Comparison of ENCODE assay signal across 36 mouse cellular contexts in genomic region chr2:70421144-70421874, GRCm38 (mm10). TPM values are rescaled to one million over a fixed set of nuclear protein-coding genes. Genes with fewer than 3 reads are reported as not detected.
DNase-seq lines count a peak whose midpoint lies in the region; ATAC-seq and TF ChIP-seq lines count a peak whose summit lies in the region.
"Had no signal": no experiment of that assay in that cellular context is flagged by ENCODE, and none has a peak within 500 bp of the region (broad histone marks: within the 10 kb centered on the region; RNA-seq: fewer than 3 reads in every experiment).

No protein-coding gene starts in this region.

- no peaks in the 10 kb centered on the region for H3K4me1 ChIP-seq in forebrain, postnatal 0 days (ENCODE audit: insufficient read depth)
- no peaks in the 10 kb centered on the region for H3K4me1 ChIP-seq in forebrain, embryonic 13.5 days
- no peaks in the 10 kb centered on the region for H3K4me1 ChIP-seq in intestine, postnatal 0 days (replicated peaks; ENCODE audit: control insufficient read depth, insufficient read depth, low read length)
- H3K4me1 ChIP-seq in intestine, embryonic 16.5 days (ENCODE audit: control insufficient read depth, insufficient read depth, low read length): no peaks in the 10 kb centered on the region
- peaks cover 8% of the 10 kb centered on the region; the same call in 1 of the 2 replicates for H3K4me1 ChIP-seq in lung, embryonic 16.5 days (replicated peaks; ENCODE audit: control insufficient read depth, insufficient read depth, low read length)
- H3K4me1 ChIP-seq in lung, adult 2 months (ENCODE audit: control insufficient read depth, insufficient read depth, low read length): no peaks in the 10 kb centered on the region
- 0 out of 2 replicates have a peak, but pooled peaks cover 4% of the 10 kb centered on the region for H3K4me1 ChIP-seq in limb, embryonic 10.5 days
- H3K4me1 ChIP-seq: embryonic facial prominence, embryonic 10.5 days; embryonic facial prominence, embryonic 15.5 days; forebrain, embryonic 12.5 days; limb, embryonic 13.5 days; megakaryocyte, embryonic 14.5 days; midbrain, embryonic 13.5 days; stomach, embryonic 15.5 days had no signal

- no peak overlapping the region for H3K27ac ChIP-seq in forebrain, postnatal 0 days (ENCODE audit: low read depth, low read length)
- H3K27ac ChIP-seq in forebrain, embryonic 13.5 days: no peak overlapping the region
- no peak overlapping the region for H3K27ac ChIP-seq in intestine, postnatal 0 days (ENCODE audit: low read depth, low read length)
- no peak overlapping the region for H3K27ac ChIP-seq in intestine, embryonic 16.5 days (ENCODE audit: low read length)
- no peak overlapping the region for H3K27ac ChIP-seq in lung, embryonic 16.5 days (ENCODE audit: low read length)
- no peak overlapping the region for H3K27ac ChIP-seq in limb, embryonic 10.5 days
- H3K27ac ChIP-seq: embryonic facial prominence, embryonic 10.5 days; embryonic facial prominence, embryonic 15.5 days; forebrain, embryonic 12.5 days; heart, embryonic 13.5 days; layer of hippocampus, adult 2 months; left cerebral cortex, adult 2 months; limb, embryonic 13.5 days; liver, embryonic 14.5 days; midbrain, embryonic 13.5 days; stomach, embryonic 15.5 days had no signal

- H3K36me3 ChIP-seq in forebrain, postnatal 0 days (ENCODE audit: insufficient read depth): no peaks in the 10 kb centered on the region
- no peaks in the 10 kb centered on the region for H3K36me3 ChIP-seq in forebrain, embryonic 13.5 days (ENCODE audit: poor library complexity, severe bottlenecking)
- H3K36me3 ChIP-seq in intestine, postnatal 0 days (ENCODE audit: control insufficient read depth, insufficient read depth): no peaks in the 10 kb centered on the region
- H3K36me3 ChIP-seq in intestine, embryonic 16.5 days (ENCODE audit: control insufficient read depth, insufficient read depth, low read length): no peaks in the 10 kb centered on the region
- H3K36me3 ChIP-seq in lung, embryonic 16.5 days (ENCODE audit: control insufficient read depth, insufficient read depth, low read length): no peaks in the 10 kb centered on the region
- H3K36me3 ChIP-seq in limb, embryonic 10.5 days: no peaks in the 10 kb centered on the region
- H3K36me3 ChIP-seq: embryonic facial prominence, embryonic 10.5 days; embryonic facial prominence, embryonic 15.5 days; forebrain, embryonic 12.5 days; heart, embryonic 13.5 days; limb, embryonic 13.5 days; midbrain, embryonic 13.5 days; stomach, embryonic 15.5 days had no signal

- H3K4me3 ChIP-seq in forebrain, postnatal 0 days (ENCODE audit: low read depth, low read length): no peak overlapping the region
- H3K4me3 ChIP-seq in forebrain, embryonic 13.5 days: no peak overlapping the region
- H3K4me3 ChIP-seq in intestine, postnatal 0 days (ENCODE audit: low read depth, low read length): no peak overlapping the region
- H3K4me3 ChIP-seq in intestine, embryonic 16.5 days (ENCODE audit: low read length): no peak overlapping the region
- H3K4me3 ChIP-seq in lung, embryonic 16.5 days (ENCODE audit: low read length): no peak overlapping the region
- H3K4me3 ChIP-seq in lung, adult 2 months (replicated peaks; ENCODE audit: extremely low read depth, low read depth, low read length): no peak overlapping the region
- no peak overlapping the region for H3K4me3 ChIP-seq in limb, embryonic 10.5 days
- H3K4me3 ChIP-seq: embryonic facial prominence, embryonic 10.5 days; embryonic facial prominence, embryonic 15.5 days; forebrain, embryonic 12.5 days; heart, embryonic 13.5 days; layer of hippocampus, adult 2 months; left cerebral cortex, adult 2 months; limb, embryonic 13.5 days; megakaryocyte, embryonic 14.5 days; midbrain, embryonic 13.5 days; stomach, embryonic 15.5 days had no signal

- TF ChIP-seq CTCF in forebrain, postnatal 0 days (IDR thresholded peaks at IDR 0.05; ENCODE audit: low read depth): no peak
- TF ChIP-seq CTCF in intestine, postnatal 0 days (IDR thresholded peaks at IDR 0.05; ENCODE audit: low read depth): peak; percentile 35
- TF ChIP-seq CTCF in lung, adult 2 months (IDR thresholded peaks at IDR 0.05; ENCODE audit: insufficient read depth, low read length): no peak

- H3K27me3 ChIP-seq in forebrain, postnatal 0 days (ENCODE audit: insufficient read depth, low read length): no peaks in the 10 kb centered on the region
- no peaks in the 10 kb centered on the region for H3K27me3 ChIP-seq in forebrain, embryonic 13.5 days
- H3K27me3 ChIP-seq in intestine, postnatal 0 days (replicated peaks; ENCODE audit: control insufficient read depth, insufficient read depth, low read length): no peaks in the 10 kb centered on the region
- H3K27me3 ChIP-seq in intestine, embryonic 16.5 days (replicated peaks; ENCODE audit: control insufficient read depth, insufficient read depth, low read length): no peaks in the 10 kb centered on the region
- no peaks in the 10 kb centered on the region for H3K27me3 ChIP-seq in lung, embryonic 16.5 days (ENCODE audit: control insufficient read depth, insufficient read depth, low read depth, low read length)
- H3K27me3 ChIP-seq in limb, embryonic 10.5 days (ENCODE audit: low read depth, poor library complexity, severe bottlenecking): no peaks in the 10 kb centered on the region
- H3K27me3 ChIP-seq: CH12.LX; embryonic facial prominence, embryonic 15.5 days; forebrain, embryonic 12.5 days; heart, embryonic 13.5 days; midbrain, embryonic 13.5 days; stomach, embryonic 15.5 days had no signal

- 79% methylated on average over 13 of the region's 13 CpGs for WGBS in forebrain, postnatal 0 days
- WGBS in forebrain, embryonic 13.5 days: 89% methylated on average over 13 of the region's 13 CpGs
- 40% methylated on average over 13 of the region's 13 CpGs for WGBS in intestine, postnatal 0 days
- WGBS in intestine, embryonic 16.5 days: 53% methylated on average over 13 of the region's 13 CpGs
- WGBS in lung, embryonic 16.5 days: 28% methylated on average over 13 of the region's 13 CpGs
- WGBS in lung, adult 2 months: 37% methylated on average over 13 of the region's 13 CpGs
- WGBS in limb, embryonic 10.5 days: 86% methylated on average over 13 of the region's 13 CpGs

- peak; percentile 58; the same call in 1 of the 2 replicates for ATAC-seq in forebrain, postnatal 0 days
- ATAC-seq in forebrain, embryonic 13.5 days: no peak
- ATAC-seq in intestine, postnatal 0 days: no peak
- no peak for ATAC-seq in intestine, embryonic 16.5 days
- 0 out of 2 replicates have a peak, but pooled peaks have one; percentile 31 for ATAC-seq in lung, embryonic 16.5 days (ENCODE audit: low read depth)
- ATAC-seq: activated CD4-positive, CD25-positive, alpha-beta regulatory T cell, adult 4 months; hindbrain, embryonic 16.5 days; midbrain, embryonic 13.5 days had no signal

- no peak for TF ChIP-seq POLR2A in lung, adult 2 months (IDR thresholded peaks at IDR 0.05; ENCODE audit: borderline replicate concordance, extremely low read depth, low read depth, low read length)

- no peak overlapping the region for H3K4me2 ChIP-seq in forebrain, postnatal 0 days (ENCODE audit: low read depth)
- H3K4me2 ChIP-seq in forebrain, embryonic 13.5 days: no peak overlapping the region
- H3K4me2 ChIP-seq in intestine, postnatal 0 days (replicated peaks; ENCODE audit: low read depth): no peak overlapping the region
- no peak overlapping the region for H3K4me2 ChIP-seq in intestine, embryonic 16.5 days (ENCODE audit: low read depth, low read length)
- H3K4me2 ChIP-seq in lung, embryonic 16.5 days (ENCODE audit: low read depth, low read length): no peak overlapping the region
- H3K4me2 ChIP-seq: embryonic facial prominence, embryonic 15.5 days; forebrain, embryonic 12.5 days; heart, embryonic 13.5 days; limb, embryonic 13.5 days; midbrain, embryonic 13.5 days; stomach, embryonic 15.5 days had no signal

- DNase-seq in forebrain, postnatal 0 days: no peak
- no peak for DNase-seq in lung, adult 2 months
- DNase-seq in limb, embryonic 10.5 days (ENCODE audit: low spot score): peak; percentile 12
- no peak for DNase-seq in ovary, postnatal 14 days (ENCODE audit: low spot score)
- DNase-seq: adrenal gland, adult 2 months; adrenal gland, postnatal 36 days; cerebellum, adult 18-20 months; cerebellum, postnatal 25 days; gastrocnemius, postnatal 14 days; kidney, adult 11 months; kidney, postnatal 36 days; lung, postnatal 4 days; retina, postnatal 1 day; right cerebral cortex, postnatal 14 days; thymus, adult 2 months; thymus, postnatal 36 days had no signal

- no peaks in the 10 kb centered on the region for H3K9me3 ChIP-seq in forebrain, postnatal 0 days (ENCODE audit: low read length)
- H3K9me3 ChIP-seq in forebrain, embryonic 13.5 days (replicated peaks): no peaks in the 10 kb centered on the region
- no peaks in the 10 kb centered on the region for H3K9me3 ChIP-seq in intestine, postnatal 0 days (ENCODE audit: control insufficient read depth)
- H3K9me3 ChIP-seq in intestine, embryonic 16.5 days (ENCODE audit: control insufficient read depth, low read length): no peaks in the 10 kb centered on the region
- no peaks in the 10 kb centered on the region for H3K9me3 ChIP-seq in lung, embryonic 16.5 days (ENCODE audit: control insufficient read depth, low read length)
- H3K9me3 ChIP-seq in limb, embryonic 10.5 days (replicated peaks): no peaks in the 10 kb centered on the region
- H3K9me3 ChIP-seq: embryonic facial prominence, embryonic 10.5 days; embryonic facial prominence, embryonic 15.5 days; heart, embryonic 13.5 days; limb, embryonic 13.5 days; midbrain, embryonic 13.5 days; stomach, embryonic 15.5 days had no signal

- no peak overlapping the region for H3K9ac ChIP-seq in forebrain, postnatal 0 days
- H3K9ac ChIP-seq in forebrain, embryonic 13.5 days: no peak overlapping the region
- no peak overlapping the region for H3K9ac ChIP-seq in intestine, postnatal 0 days (ENCODE audit: low read depth, low read length)
- no peak overlapping the region for H3K9ac ChIP-seq in intestine, embryonic 16.5 days (ENCODE audit: low read depth, low read length)
- H3K9ac ChIP-seq in lung, embryonic 16.5 days (ENCODE audit: low read length): no peak overlapping the region
- H3K9ac ChIP-seq: embryonic facial prominence, embryonic 15.5 days; forebrain, embryonic 12.5 days; heart, embryonic 13.5 days; limb, embryonic 13.5 days; liver, embryonic 14.5 days; midbrain, embryonic 13.5 days; stomach, embryonic 15.5 days had no signal

RNA-seq across cellular contexts. Expression of gene Sp5, which starts 53.4 kb away (rescaled TPM):
- 2.5 and 3.0 TPM in 2 replicates for total RNA-seq in forebrain, postnatal 0 days (2014; rRNA removed)
- 3.8 and 4.1 TPM in 2 replicates for polyA plus RNA-seq in forebrain, postnatal 0 days (2015; fragmentation: Nextera tagmentation; extraction: Ambion mirVana)
- 3.6 and 5.6 TPM in 2 replicates for polyA plus RNA-seq in forebrain, embryonic 13.5 days (2015; fragmentation: Nextera tagmentation; extraction: Ambion mirVana)
- polyA plus RNA-seq in intestine, postnatal 0 days (2015; fragmentation: Nextera tagmentation; extraction: Ambion mirVana): 0.78 and 1.1 TPM in 2 replicates
- polyA plus RNA-seq in intestine, embryonic 16.5 days (2015; fragmentation: Nextera tagmentation; extraction: Ambion mirVana): 0.33 and 0.42 TPM in 2 replicates
- 5.1 and 5.7 TPM in 2 replicates for polyA plus RNA-seq in lung, embryonic 16.5 days (2015; fragmentation: Nextera tagmentation; extraction: Ambion mirVana)
- 6.0 and 9.5 TPM in 2 replicates for polyA plus RNA-seq in lung, adult 2 months (2012; rRNA removed)
- polyA plus RNA-seq in limb, embryonic 10.5 days (2016; fragmentation: Nextera tagmentation; extraction: Ambion mirVana): 2.2 and 3.1 TPM in 2 replicates
- total RNA-seq: CH12.LX; gastrocnemius, postnatal 14 days; granulocyte monocyte progenitor cell, adult 5-6 weeks; monocyte, adult 5-6 weeks had no signal
- polyA plus RNA-seq: activated CD4-positive, CD25-positive, alpha-beta regulatory T cell, adult 4 months had no signal

Comparison
In these comparisons a context has a peak if more than half of its experiments do, and no peak if none do; other contexts are left out.
1. ATAC-seq: peak in forebrain, postnatal 0 days (single experiment) and lung, embryonic 16.5 days (single experiment); none in forebrain, embryonic 13.5 days (single experiment), intestine, postnatal 0 days (single experiment) and intestine, embryonic 16.5 days (single experiment).